Comparison of ENCODE assay signal across 16 mouse cellular contexts in the genomic region with DNA sequence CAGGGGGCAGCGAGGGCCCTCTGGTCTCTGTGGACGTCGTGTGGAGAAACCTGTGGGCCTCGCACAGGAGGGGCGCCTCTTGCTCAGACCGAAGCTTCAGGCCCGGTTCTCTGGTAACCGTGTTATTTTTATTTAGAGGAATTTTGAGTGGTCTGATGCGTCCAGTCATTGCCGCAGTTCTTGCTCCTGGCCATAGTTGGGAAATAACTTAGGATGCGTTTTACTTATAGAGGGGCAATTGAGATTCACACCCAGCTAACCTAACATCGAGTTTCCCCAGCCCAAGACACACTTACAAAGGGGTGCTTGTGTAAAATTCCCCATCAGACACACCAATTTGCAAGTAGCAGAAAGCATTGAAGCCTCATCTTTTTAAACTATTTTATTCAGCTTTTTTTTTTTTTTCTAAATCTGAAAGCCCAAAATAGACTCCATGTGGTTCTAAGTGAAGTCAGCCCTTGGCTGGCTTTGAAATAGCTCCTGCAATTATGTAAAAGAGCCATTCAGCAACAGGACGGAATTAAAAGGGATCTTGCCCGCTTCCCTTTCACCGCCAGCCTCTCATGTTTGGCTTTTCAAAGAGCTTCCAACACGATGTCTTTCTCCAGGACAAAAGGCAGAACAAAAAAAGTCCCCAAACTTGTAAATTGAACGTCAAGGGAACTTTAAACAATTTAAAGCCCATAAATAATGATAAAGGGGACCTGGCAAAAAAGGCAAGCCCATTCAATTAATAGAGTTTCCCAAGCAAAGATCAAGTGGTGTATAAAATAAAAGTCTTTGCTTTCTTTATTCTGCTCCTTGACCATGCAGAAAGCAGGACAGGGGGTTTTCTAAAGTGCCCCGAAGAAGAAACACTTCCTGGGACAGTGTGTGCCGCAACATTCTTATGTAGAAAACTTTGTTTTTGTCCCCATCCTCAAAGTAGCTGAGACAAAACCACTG. TPM values are rescaled to one million over a fixed set of nuclear protein-coding genes. Genes with fewer than 3 reads are reported as not detected.
DNase-seq lines count a peak whose midpoint lies in the region; ATAC-seq and TF ChIP-seq lines count a peak whose summit lies in the region.
"Had no signal": no experiment of that assay in that cellular context is flagged by ENCODE, and none has a peak within 500 bp of the region (broad histone marks: within the 10 kb centered on the region; RNA-seq: fewer than 3 reads in every experiment).

No protein-coding gene starts in this region.

- H3K9ac ChIP-seq in hindbrain, embryonic 11.5 days (ENCODE audit: low read depth, low read length) = no peak overlapping the region
- no peak overlapping the region for H3K9ac ChIP-seq in midbrain, embryonic 13.5 days (replicated peaks)
- H3K9ac ChIP-seq: heart, embryonic 13.5 days had no signal

- no peak for ATAC-seq in hindbrain, embryonic 11.5 days (ENCODE audit: low FRiP score)
- ATAC-seq in midbrain, embryonic 13.5 days = no peak

- no peak for TF ChIP-seq POLR2A in brain, embryonic 14.5 days (IDR thresholded peaks at IDR 0.05; ENCODE audit: borderline replicate concordance, extremely low read depth, insufficient read depth, insufficient read length, poor library complexity, severe bottlenecking)
- TF ChIP-seq POLR2A in kidney, adult 2 months (IDR thresholded peaks at IDR 0.05; ENCODE audit: low read depth, low read length) = no peak

- H3K4me1 ChIP-seq in E14TG2a.4 (replicated peaks; ENCODE audit: low read depth, low read length) = peaks cover 82% of the 10 kb centered on the region
- peaks cover 19% of the 10 kb centered on the region for H3K4me1 ChIP-seq in hindbrain, embryonic 11.5 days (replicated peaks; ENCODE audit: control insufficient read depth, insufficient read depth, low read length)
- H3K4me1 ChIP-seq in midbrain, embryonic 13.5 days (replicated peaks) = peaks cover 61% of the 10 kb centered on the region
- no peaks in the 10 kb centered on the region for H3K4me1 ChIP-seq in kidney, adult 2 months (ENCODE audit: control insufficient read depth, insufficient read depth, low read length)

- H3K4me2 ChIP-seq in hindbrain, embryonic 11.5 days (replicated peaks; ENCODE audit: low read depth, low read length) = peak overlapping the region; percentile 33
- H3K4me2 ChIP-seq in midbrain, embryonic 13.5 days (replicated peaks) = peak overlapping the region; percentile 11; the same call in 1 of the 2 replicates
- H3K4me2 ChIP-seq: heart, embryonic 13.5 days; liver, embryonic 11.5 days had no signal

- no peaks in the 10 kb centered on the region for H3K36me3 ChIP-seq in E14TG2a.4 (ENCODE audit: insufficient read depth, low read length)
- H3K36me3 ChIP-seq in hindbrain, embryonic 11.5 days (ENCODE audit: control insufficient read depth, insufficient read depth, low read length) = no peaks in the 10 kb centered on the region
- H3K36me3 ChIP-seq in midbrain, embryonic 13.5 days = no peaks in the 10 kb centered on the region
- H3K36me3 ChIP-seq in kidney, adult 2 months (ENCODE audit: control insufficient read depth, insufficient read depth, low read length) = no peaks in the 10 kb centered on the region
- H3K36me3 ChIP-seq: heart, embryonic 13.5 days had no signal

- peak overlapping the region; percentile 58 for H3K4me3 ChIP-seq in E14TG2a.4 (replicated peaks; ENCODE audit: low read length)
- peak overlapping the region; percentile 16 for H3K4me3 ChIP-seq in hindbrain, embryonic 11.5 days (ENCODE audit: low read depth, low read length)
- 0 out of 2 replicates have a peak overlapping the region, but pooled peaks have one; percentile 11 for H3K4me3 ChIP-seq in midbrain, embryonic 13.5 days (replicated peaks)
- H3K4me3 ChIP-seq in kidney, adult 2 months (ENCODE audit: insufficient read depth, low read depth, low read length) = no peak overlapping the region
- H3K4me3 ChIP-seq: heart, embryonic 13.5 days had no signal

- peaks cover 72% of the 10 kb centered on the region for H3K27me3 ChIP-seq in E14TG2a.4 (ENCODE audit: insufficient read depth, low read length)
- peaks cover 58% of the 10 kb centered on the region for H3K27me3 ChIP-seq in hindbrain, embryonic 11.5 days (ENCODE audit: control insufficient read depth, insufficient read depth, low read length)
- H3K27me3 ChIP-seq in midbrain, embryonic 13.5 days = peaks cover 100% of the 10 kb centered on the region
- H3K27me3 ChIP-seq in kidney, adult 2 months (replicated peaks; ENCODE audit: control insufficient read depth, insufficient read depth, low read length) = peaks cover 13% of the 10 kb centered on the region

- H3K27ac ChIP-seq in hindbrain, embryonic 11.5 days (ENCODE audit: low read depth, low read length) = peak overlapping the region; percentile 58; the same call in 1 of the 2 replicates
- H3K27ac ChIP-seq in midbrain, embryonic 13.5 days = no peak overlapping the region
- no peak overlapping the region for H3K27ac ChIP-seq in kidney, adult 2 months (ENCODE audit: insufficient read depth, low read depth, low read length)
- H3K27ac ChIP-seq: heart, embryonic 13.5 days had no signal

- 3% methylated on average over 19 of the region's 19 CpGs for WGBS in hindbrain, embryonic 11.5 days
- 1% methylated on average over 19 of the region's 19 CpGs for WGBS in midbrain, embryonic 13.5 days
- 26% methylated on average over 19 of the region's 19 CpGs for WGBS in kidney, adult 2 months

- peak; percentile 90 for DNase-seq in brain, embryonic 14.5 days (ENCODE audit: low read depth)
- DNase-seq in hindbrain, embryonic 11.5 days (ENCODE audit: low spot score) = peak; percentile 62
- no peak for DNase-seq in layer of hippocampus, adult 9-11 months
- DNase-seq in kidney, adult 2 months = no peak
- no peak for DNase-seq in lung, postnatal 4 days
- DNase-seq in gastrocnemius, postnatal 10 days = no peak
- DNase-seq: cerebellum, adult 11-12 months; gastrocnemius, postnatal 25 days; kidney, adult 9 months; right cerebral cortex, postnatal 14 days; thymus, postnatal 14 days had no signal

- no peak for TF ChIP-seq CTCF in E14TG2a.4 (conservative IDR thresholded peaks at IDR 0.05; ENCODE audit: low read length)
- no peak for TF ChIP-seq CTCF in brain, embryonic 14.5 days (IDR thresholded peaks at IDR 0.05; ENCODE audit: borderline replicate concordance, extremely low read depth, insufficient read depth, insufficient read length)
- no peak for TF ChIP-seq CTCF in kidney, adult 2 months (conservative IDR thresholded peaks at IDR 0.05; ENCODE audit: insufficient read depth, insufficient read length, low read depth, low read length)

- H3K9me3 ChIP-seq in E14TG2a.4 (ENCODE audit: low read length) = no peaks in the 10 kb centered on the region
- no peaks in the 10 kb centered on the region for H3K9me3 ChIP-seq in hindbrain, embryonic 11.5 days (ENCODE audit: control insufficient read depth, low read length)
- no peaks in the 10 kb centered on the region for H3K9me3 ChIP-seq in midbrain, embryonic 13.5 days
- H3K9me3 ChIP-seq: heart, embryonic 13.5 days had no signal

RNA-seq across cellular contexts. Expression of gene Gbx2, which starts 3.6 kb away (rescaled TPM):
- polyA plus RNA-seq in brain, embryonic 14.5 days (2012; rRNA removed) = 30.3 and 38.2 TPM in 2 replicates
- polyA plus RNA-seq in hindbrain, embryonic 11.5 days (2014; fragmentation: Nextera tagmentation; extraction: Ambion mirVana) = 30.0 and 36.2 TPM in 2 replicates
- polyA plus RNA-seq in midbrain, embryonic 13.5 days (2015; fragmentation: Nextera tagmentation; extraction: Ambion mirVana) = 33.3 and 72.3 TPM in 2 replicates
- not detected in 2 replicates for polyA plus RNA-seq in kidney, adult 2 months (2012; rRNA removed)
- not detected for total RNA-seq in gastrocnemius, postnatal 10 days (2021)
- polyA plus RNA-seq: lung, embryonic 16.5 days had no signal

Comparison
In these comparisons a context has a peak if more than half of its experiments do, and no peak if none do; other contexts are left out.
1. DNase-seq: peak in brain, embryonic 14.5 days (single experiment) and hindbrain, embryonic 11.5 days (single experiment); none in layer of hippocampus, adult 9-11 months (single experiment), kidney, adult 2 months (single experiment), lung, postnatal 4 days (0 of 2) and gastrocnemius, postnatal 10 days (single experiment).
2. RNA of gene Gbx2, which starts 3.6 kb away (polyA plus RNA-seq): 30.3 to 38.2 TPM in brain, embryonic 14.5 days, 33.3 to 72.3 TPM in midbrain, embryonic 13.5 days and 30.0 to 36.2 TPM in hindbrain, embryonic 11.5 days; not detected in kidney, adult 2 months; every median in the first group is over 10 times any median in the second.